Mouse (Mus musculus) kidney, embryonic 15.5 days (tissue): ENCODE measurements around the gene Alox5. TPM values are rescaled to one million over a fixed set of nuclear protein-coding genes. Genes with fewer than 3 reads are reported as not detected.

Experiments
- ATAC-seq: fragments of 200-750 bp; cut with Nextera tagmentation; replicated peaks from 2 replicates; pipeline ENCODE4 v1.8.0; 2017; ENCODE audit warnings: moderate TSS enrichment; ENCODE audit not compliant: low FRiP score
- H3K27ac ChIP-seq: fragments of 300-500 bp; sonication (generic); 2 replicates; pipeline ENCODE4 v1.5.1; 2015; ENCODE audit warnings: mild to moderate bottlenecking, inconsistent platforms
- H3K27me3 ChIP-seq: fragments of 300-500 bp; sonication (generic); 2 replicates; pipeline ENCODE4 v1.6.1; 2015; ENCODE audit warnings: inconsistent platforms
- H3K36me3 ChIP-seq: fragments of 300-500 bp; sonication (generic); 2 replicates; pipeline ENCODE4 v1.6.1; 2015; ENCODE audit warnings: inconsistent platforms
- H3K4me1 ChIP-seq: fragments of 300-500 bp; sonication (generic); 2 replicates; pipeline ENCODE4 v1.6.1; 2015; ENCODE audit warnings: inconsistent platforms
- H3K4me2 ChIP-seq: fragments of 300-500 bp; sonication (generic); 2 replicates; pipeline ENCODE4 v1.6.1; 2015; ENCODE audit warnings: moderate library complexity, mild to moderate bottlenecking, inconsistent platforms
- H3K4me3 ChIP-seq: fragments of 300-500 bp; sonication (generic); replicated peaks from 2 replicates; pipeline ENCODE4 v1.5.1; 2015; ENCODE audit warnings: mild to moderate bottlenecking, inconsistent platforms
- H3K9ac ChIP-seq: fragments of 300-500 bp; sonication (generic); 2 replicates; pipeline ENCODE4 v1.6.1; 2015; ENCODE audit warnings: mild to moderate bottlenecking, inconsistent platforms
- H3K9me3 ChIP-seq: fragments of 300-500 bp; sonication (generic); replicated peaks from 2 replicates; pipeline ENCODE4 v1.6.1; 2016; ENCODE audit warnings: inconsistent platforms
- WGBS: fragments of 180-500 bp; shearing (Covaris S2); methylation state at CpG from one replicate; pipeline ENCODE4 v1.1.7; 2015; ENCODE audit warnings: mixed read lengths; 5-methylcytosine and 5-hydroxymethylcytosine counted together
- polyA plus RNA-seq: library from polyadenylated mRNA; unstranded; fragments of >200 nt; fragmentation: Nextera tagmentation; extraction: Ambion mirVana; gene quantifications from 2 replicates; pipeline ENCODE4 v1.2.1, GENCODE M21; 2015

Alox5 gene
- polyA plus RNA-seq, 1 experiment from 2014 or later: 0.92 TPM

DNA sequence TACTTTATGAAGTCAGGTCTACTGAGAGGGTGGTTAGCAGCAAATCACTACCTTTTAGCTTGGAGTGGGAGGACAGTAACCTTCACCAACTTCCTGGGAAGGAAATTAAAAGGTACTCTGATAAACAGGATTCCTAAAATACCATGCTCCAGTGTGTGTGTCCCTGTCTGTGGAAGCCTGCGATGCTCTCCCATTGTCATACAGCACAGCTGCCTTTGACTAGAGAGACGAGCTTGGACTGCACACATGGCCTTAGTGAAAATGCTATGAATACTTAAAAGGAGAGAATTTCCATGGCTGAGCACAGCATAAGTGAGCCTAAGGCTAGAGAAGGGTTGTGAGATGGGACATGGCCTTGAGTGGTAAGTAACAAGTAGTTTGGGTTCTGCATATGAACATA lies 62.8 kb downstream of the Alox5 start:
- ATAC-seq: no peak
- Histone ChIP-seq H3K4me3 (no peak overlapping the region), H3K9me3 (no peaks in the 10 kb centered on the region), H3K27me3 (no peaks in the 10 kb centered on the region), H3K36me3 (peaks cover 14% of the 10 kb centered on the region; the same call in 1 of the 2 replicates), H3K4me2 (no peak overlapping the region), H3K4me1 (no peaks in the 10 kb centered on the region), H3K9ac (no peak overlapping the region), H3K27ac (no peak overlapping the region)
- WGBS: 81% methylated on average over 2 of the region's 2 CpGs

GRCm38 (mm10) chr6:116397621-116398020 lies 63.4 kb downstream of the Alox5 start:
- Histone ChIP-seq H3K27ac (no peak overlapping the region), H3K4me3 (no peak overlapping the region), H3K27me3 (no peaks in the 10 kb centered on the region), H3K9ac (no peak overlapping the region), H3K4me2 (no peak overlapping the region), H3K4me1 (no peaks in the 10 kb centered on the region), H3K9me3 (no peaks in the 10 kb centered on the region), H3K36me3 (peaks cover 12% of the 10 kb centered on the region; the same call in 1 of the 2 replicates)
- WGBS: 56% methylated on average over 6 of the region's 6 CpGs
- ATAC-seq: no peak

DNA sequence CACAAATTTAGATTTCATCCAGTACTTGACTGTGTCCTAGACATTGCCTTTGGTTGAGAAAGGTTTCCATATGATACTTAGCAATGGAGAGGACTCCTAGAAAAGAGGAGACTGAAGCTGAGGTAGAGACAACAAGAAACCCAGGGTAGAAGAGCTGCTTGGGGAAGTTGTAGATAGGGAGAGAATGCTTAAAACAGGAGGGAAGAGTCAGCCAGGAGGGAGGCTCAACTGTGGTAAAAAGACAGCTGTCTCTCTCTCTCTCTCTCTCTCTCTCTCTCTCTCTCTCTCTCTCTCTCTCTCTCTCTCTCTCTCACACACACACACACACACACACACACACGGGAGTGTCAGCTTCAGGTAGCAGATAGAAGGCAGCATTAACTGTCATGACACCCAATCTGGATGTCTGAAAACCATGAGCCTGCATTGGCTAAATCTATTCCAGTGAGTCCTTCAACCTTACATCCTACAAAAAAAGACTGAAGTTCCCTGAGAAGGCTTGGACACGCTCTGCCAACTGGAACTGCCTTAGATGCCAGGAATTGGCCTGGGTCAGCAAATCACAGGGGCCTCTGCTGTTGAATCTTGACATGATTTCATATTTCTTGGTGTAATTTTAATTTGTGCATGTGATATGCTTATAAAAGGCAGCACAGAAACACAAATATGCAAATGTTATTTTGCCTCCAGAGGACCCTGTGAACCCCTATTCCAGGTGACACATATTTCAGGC lies 65.9 kb downstream of the Alox5 start:
- WGBS: 59% methylated on average over 2 of the region's 2 CpGs
- ATAC-seq: no peak
- Histone ChIP-seq H3K4me3 (no peak overlapping the region), H3K4me2 (no peak overlapping the region), H3K9me3 (no peaks in the 10 kb centered on the region), H3K9ac (no peak overlapping the region), H3K36me3 (no peaks in the 10 kb centered on the region), H3K4me1 (no peaks in the 10 kb centered on the region), H3K27me3 (no peaks in the 10 kb centered on the region), H3K27ac (no peak overlapping the region)

DNA sequence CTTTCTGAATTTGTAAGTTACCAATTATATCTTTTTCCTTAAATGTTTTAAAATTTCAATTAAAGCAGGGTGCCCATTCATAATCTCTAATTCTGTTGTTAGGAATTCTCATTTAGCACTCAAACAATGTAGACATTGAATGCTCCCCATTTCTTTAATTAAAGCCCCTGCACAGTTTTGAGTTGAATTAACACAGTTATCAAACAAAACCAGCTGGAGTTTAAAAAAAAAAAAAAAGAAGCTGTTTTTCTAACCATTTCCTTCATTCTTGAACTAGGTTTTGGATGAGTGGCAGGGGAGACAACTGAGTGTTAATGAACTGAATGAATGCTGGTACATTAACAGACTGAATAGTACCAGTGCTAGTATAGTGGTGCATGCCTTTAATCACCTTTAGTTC lies 71.5 kb downstream of the Alox5 start:
- no peak overlapping the region for H3K4me3 ChIP-seq
- no peak for ATAC-seq
- H3K36me3 ChIP-seq: no peaks in the 10 kb centered on the region
- H3K4me2 ChIP-seq: no peak overlapping the region
- no peak overlapping the region for H3K9ac ChIP-seq
- peaks cover 17% of the 10 kb centered on the region for H3K4me1 ChIP-seq
- no peak overlapping the region for H3K27ac ChIP-seq
- H3K27me3 ChIP-seq: no peaks in the 10 kb centered on the region
- no peaks in the 10 kb centered on the region for H3K9me3 ChIP-seq

DNA sequence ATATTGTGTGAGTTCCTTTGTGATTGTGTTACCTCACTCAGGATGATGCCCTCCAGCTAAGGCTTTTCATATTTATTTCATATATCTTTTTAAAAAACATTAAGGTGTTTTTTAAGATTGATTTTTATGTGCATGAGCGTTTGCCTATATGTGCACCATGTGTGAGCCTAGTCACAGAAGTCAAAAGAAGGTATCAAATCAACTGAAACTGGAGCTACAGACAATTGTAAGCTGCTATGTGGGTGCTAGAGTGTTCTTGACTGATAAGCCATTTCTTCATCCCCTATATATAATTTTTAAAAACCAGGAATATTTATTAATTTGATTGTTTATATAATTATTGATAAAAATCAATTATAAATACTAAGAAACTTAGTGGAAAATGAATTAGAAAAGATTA lies 72.9 kb downstream of the Alox5 start:
- WGBS: 92% methylated on average over 1 of the region's 1 CpGs
- peaks cover 29% of the 10 kb centered on the region for H3K4me1 ChIP-seq
- no peaks in the 10 kb centered on the region for H3K36me3 ChIP-seq
- H3K9ac ChIP-seq: no peak overlapping the region
- H3K4me3 ChIP-seq: no peak overlapping the region
- H3K4me2 ChIP-seq: no peak overlapping the region
- H3K9me3 ChIP-seq: no peaks in the 10 kb centered on the region
- no peak for ATAC-seq
- no peaks in the 10 kb centered on the region for H3K27me3 ChIP-seq
- no peak overlapping the region for H3K27ac ChIP-seq

DNA sequence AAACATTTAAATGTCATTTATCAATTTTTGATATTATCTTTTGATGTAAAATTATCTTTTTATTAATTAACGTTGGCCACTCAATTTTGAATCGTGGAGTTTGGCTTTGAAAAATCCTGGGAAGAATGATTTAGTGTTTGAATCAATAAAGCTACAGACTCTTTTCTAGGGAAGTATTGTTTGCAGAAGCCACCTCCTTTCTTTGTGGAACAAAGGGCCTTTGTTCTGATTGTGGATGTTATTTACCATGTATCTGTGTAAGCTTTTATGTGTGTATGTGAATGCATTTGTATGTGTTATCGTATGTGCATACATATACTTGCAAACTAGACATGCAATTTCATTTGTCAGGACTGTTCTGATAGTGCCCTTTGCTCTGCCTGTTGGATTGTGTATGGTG lies 74.5 kb downstream of the Alox5 start:
- H3K27ac ChIP-seq: peak overlapping the region; percentile 92; the same call in 1 of the 2 replicates
- 63% methylated on average over 3 of the region's 3 CpGs for WGBS
- peaks cover 34% of the 10 kb centered on the region for H3K4me1 ChIP-seq
- H3K9me3 ChIP-seq: no peaks in the 10 kb centered on the region
- no peaks in the 10 kb centered on the region for H3K27me3 ChIP-seq
- ATAC-seq: no peak
- H3K4me2 ChIP-seq: peak overlapping the region; percentile 53; the same call in 1 of the 2 replicates
- no peak overlapping the region for H3K4me3 ChIP-seq
- no peaks in the 10 kb centered on the region for H3K36me3 ChIP-seq
- H3K9ac ChIP-seq: no peak overlapping the region

DNA sequence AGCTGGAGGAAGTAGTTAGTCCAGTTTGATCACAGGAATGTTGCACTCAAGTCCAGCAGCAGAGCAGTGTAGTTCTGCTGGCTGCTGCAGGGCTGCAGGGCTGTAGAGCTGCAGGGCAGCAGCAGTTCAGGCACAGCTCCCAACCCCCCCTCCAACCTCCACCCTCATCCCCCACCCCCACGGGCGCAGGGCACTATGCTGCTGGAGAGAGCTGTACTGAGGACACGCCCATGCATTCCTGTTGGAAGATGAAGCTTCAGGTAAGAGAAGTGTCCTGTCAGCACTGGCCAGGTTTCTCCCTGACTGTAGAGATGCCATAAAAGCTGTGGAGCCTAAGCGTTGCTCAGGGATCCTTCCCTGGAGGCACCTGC lies 74.9 kb downstream of the Alox5 start:
- H3K27ac ChIP-seq: peak overlapping the region; percentile 92
- 23% methylated on average over 4 of the region's 4 CpGs for WGBS
- H3K4me1 ChIP-seq: peaks cover 34% of the 10 kb centered on the region
- H3K36me3 ChIP-seq: no peaks in the 10 kb centered on the region
- H3K4me3 ChIP-seq: no peak overlapping the region
- no peak overlapping the region for H3K9ac ChIP-seq
- H3K9me3 ChIP-seq: no peaks in the 10 kb centered on the region
- peak; percentile 92 for ATAC-seq
- peak overlapping the region; percentile 53 for H3K4me2 ChIP-seq
- no peaks in the 10 kb centered on the region for H3K27me3 ChIP-seq

GRCm38 (mm10) chr6:116385194-116386044 lies 75.6 kb downstream of the Alox5 start:
- 14% methylated on average over 5 of the region's 5 CpGs for WGBS
- Histone ChIP-seq H3K4me1 (peaks cover 34% of the 10 kb centered on the region), H3K27me3 (no peaks in the 10 kb centered on the region), H3K9ac (no peak overlapping the region), H3K9me3 (no peaks in the 10 kb centered on the region), H3K4me2 (peak overlapping the region; percentile 53), H3K4me3 (peak overlapping the region; percentile 15; the same call in 1 of the 2 replicates), H3K27ac (peak overlapping the region; percentile 92), H3K36me3 (no peaks in the 10 kb centered on the region)
- peak; percentile 85 for ATAC-seq

DNA sequence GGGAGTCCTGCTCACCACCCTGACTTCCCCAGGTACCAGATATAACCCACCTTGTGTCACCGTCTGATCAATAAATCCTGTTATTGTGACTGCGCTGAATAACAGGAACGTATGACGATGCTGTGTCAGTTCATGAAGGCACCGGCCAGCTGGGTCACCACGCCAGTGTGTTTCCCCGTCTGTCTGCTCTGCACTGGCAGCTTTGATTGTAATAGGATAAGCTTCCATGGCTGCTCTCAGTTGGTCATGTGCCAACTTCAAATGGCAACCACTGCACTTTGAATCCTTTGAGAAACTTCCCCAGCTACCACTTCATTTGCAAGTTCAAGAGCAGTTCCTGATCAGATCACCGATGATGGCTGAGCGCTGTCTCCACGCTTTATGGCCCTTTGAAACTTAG lies 77.4 kb downstream of the Alox5 start:
- peaks cover 34% of the 10 kb centered on the region for H3K4me1 ChIP-seq
- 64% methylated on average over 10 of the region's 10 CpGs for WGBS
- 0 out of 2 replicates have a peak overlapping the region, but pooled peaks have one; percentile 4 for H3K27ac ChIP-seq
- H3K4me3 ChIP-seq: no peak overlapping the region
- no peak overlapping the region for H3K9ac ChIP-seq
- no peaks in the 10 kb centered on the region for H3K36me3 ChIP-seq
- no peaks in the 10 kb centered on the region for H3K9me3 ChIP-seq
- no peaks in the 10 kb centered on the region for H3K27me3 ChIP-seq
- H3K4me2 ChIP-seq: no peak overlapping the region
- ATAC-seq: no peak

- Histone ChIP-seq H3K9me3 (no peaks in the 10 kb centered on the region), H3K27ac (no peak overlapping the region), H3K36me3 (peaks cover 10% of the 10 kb centered on the region; the same call in 1 of the 2 replicates), H3K9ac (no peak overlapping the region), H3K4me3 (no peak overlapping the region), H3K4me2 (no peak overlapping the region), H3K4me1 (peaks cover 31% of the 10 kb centered on the region), H3K27me3 (no peaks in the 10 kb centered on the region)
- WGBS: 37% methylated on average over 2 of the region's 2 CpGs
- no peak for ATAC-seq
Observed at GRCm38 (mm10) chr6:116381605-116382004, 79.4 kb downstream of the Alox5 start.

GRCm38 (mm10) chr6:116380157-116380556 lies 80.8 kb downstream of the Alox5 start:
- peaks cover 19% of the 10 kb centered on the region for H3K4me1 ChIP-seq
- no peak overlapping the region for H3K9ac ChIP-seq
- WGBS: 49% methylated on average over 3 of the region's 3 CpGs
- no peak overlapping the region for H3K4me3 ChIP-seq
- no peaks in the 10 kb centered on the region for H3K27me3 ChIP-seq
- ATAC-seq: no peak
- no peaks in the 10 kb centered on the region for H3K9me3 ChIP-seq
- H3K36me3 ChIP-seq: peaks cover 11% of the 10 kb centered on the region; the same call in 1 of the 2 replicates
- no peak overlapping the region for H3K4me2 ChIP-seq
- H3K27ac ChIP-seq: no peak overlapping the region

GRCm38 (mm10) chr6:116378892-116379291 lies 82.1 kb downstream of the Alox5 start:
- Histone ChIP-seq H3K27me3 (no peaks in the 10 kb centered on the region), H3K4me2 (no peak overlapping the region), H3K36me3 (peaks cover 11% of the 10 kb centered on the region; the same call in 1 of the 2 replicates), H3K9ac (no peak overlapping the region), H3K9me3 (no peaks in the 10 kb centered on the region), H3K4me3 (no peak overlapping the region), H3K27ac (no peak overlapping the region), H3K4me1 (peaks cover 12% of the 10 kb centered on the region)
- 93% methylated on average over 7 of the region's 7 CpGs for WGBS
- ATAC-seq: no peak
